11 mouse cellular contexts compared by ENCODE assay signal in genomic region chr3:83865216-83865615, GRCm38 (mm10). TPM values are rescaled to one million over a fixed set of nuclear protein-coding genes. Genes with fewer than 3 reads are reported as not detected.
DNase-seq lines count a peak whose midpoint lies in the region; ATAC-seq and TF ChIP-seq lines count a peak whose summit lies in the region.
"Had no signal": no experiment of that assay in that cellular context is flagged by ENCODE, and none has a peak within 500 bp of the region (broad histone marks: within the 10 kb centered on the region; RNA-seq: fewer than 3 reads in every experiment).

No protein-coding gene starts in this region.

- in situ Hi-C loops in Patski (cut with MboI; ENCODE audit: low pct_unique_long_range_greater_than_20kb), result no loop called here

- no peak overlapping the region for H3K4me3 ChIP-seq in heart, embryonic 10.5 days
- no peak overlapping the region for H3K4me3 ChIP-seq in myocyte
- no peak overlapping the region for H3K4me3 ChIP-seq in forebrain, postnatal 0 days (ENCODE audit: low read depth, low read length)
- H3K4me3 ChIP-seq: forebrain, embryonic 10.5 days; left cerebral cortex, adult 2 months had no signal

- no peak for TF ChIP-seq CTCF in Patski (IDR thresholded peaks at IDR 0.05)
- TF ChIP-seq CTCF in forebrain, postnatal 0 days (IDR thresholded peaks at IDR 0.05; ENCODE audit: low read depth), result no peak

- no peaks in the 10 kb centered on the region for H3K79me2 ChIP-seq in myocyte (ENCODE audit: control insufficient read depth, insufficient read depth)

- POLR2A ChIA-PET in Patski (lab: Charles Lee), result no interaction called here

- no peak overlapping the region for H3K27ac ChIP-seq in heart, embryonic 10.5 days
- H3K27ac ChIP-seq in forebrain, postnatal 0 days (ENCODE audit: low read depth, low read length), result no peak overlapping the region
- H3K27ac ChIP-seq: forebrain, embryonic 10.5 days; left cerebral cortex, adult 2 months had no signal

- CTCF ChIA-PET in Patski (lab: Charles Lee), result interaction anchor here (1.5 kb wide), 1 partner anchor 11 kb away, joined by 5 read pairs; no protein-coding TSS in a partner anchor

- no peak overlapping the region for H3K9ac ChIP-seq in forebrain, postnatal 0 days

- H3K4me2 ChIP-seq in myocyte (ENCODE audit: low read depth), result peak overlapping the region; percentile 5
- H3K4me2 ChIP-seq in forebrain, postnatal 0 days (ENCODE audit: low read depth), result no peak overlapping the region

- peak; percentile 94 for DNase-seq in heart, adult 11 months
- no peak for DNase-seq in heart, embryonic 10.5 days (ENCODE audit: low spot score)
- DNase-seq in Patski (ENCODE audit: low read depth, low spot score), result no peak
- DNase-seq in gastrocnemius, adult 8-10 months (ENCODE audit: low spot score in 2 of 2), result peak; percentile 6 to 21
- DNase-seq in right cerebral cortex, adult 18-20 months, result no peak
- DNase-seq in spleen, postnatal 10 days (ENCODE audit: low spot score in 2 of 2), result no peak
- no peak for DNase-seq in forebrain, postnatal 0 days
- DNase-seq: right cerebral cortex, postnatal 14 days had no signal

- ATAC-seq in Patski, result peak; percentile 74
- ATAC-seq in forebrain, postnatal 0 days, result no peak

- TF ChIP-seq POLR2A in myocyte (IDR thresholded peaks at IDR 0.05; ENCODE audit: insufficient read length, low read depth), result no peak

- H3ac ChIP-seq in myocyte (ENCODE audit: control insufficient read depth, insufficient read length), result no peak overlapping the region

- H3K9me3 ChIP-seq in heart, embryonic 10.5 days, result no peaks in the 10 kb centered on the region
- no peaks in the 10 kb centered on the region for H3K9me3 ChIP-seq in forebrain, postnatal 0 days (ENCODE audit: low read length)
- H3K9me3 ChIP-seq: forebrain, embryonic 10.5 days had no signal

- WGBS in heart, embryonic 10.5 days, result 84% methylated on average over 2 of the region's 2 CpGs
- WGBS in forebrain, postnatal 0 days, result 93% methylated on average over 2 of the region's 2 CpGs

- peaks cover 15% of the 10 kb centered on the region for H3K4me1 ChIP-seq in heart, embryonic 10.5 days
- H3K4me1 ChIP-seq in forebrain, postnatal 0 days (ENCODE audit: insufficient read depth), result no peaks in the 10 kb centered on the region
- H3K4me1 ChIP-seq: forebrain, embryonic 10.5 days had no signal

- no peaks in the 10 kb centered on the region for H3K27me3 ChIP-seq in heart, embryonic 10.5 days (ENCODE audit: insufficient read depth, poor library complexity, severe bottlenecking)
- H3K27me3 ChIP-seq in Patski (no peaks in the 10 kb centered on the region), myocyte (ENCODE audit: control insufficient read depth, insufficient read depth, insufficient read length) (no peaks in the 10 kb centered on the region)
- H3K27me3 ChIP-seq in forebrain, postnatal 0 days (ENCODE audit: insufficient read depth, low read length), result no peaks in the 10 kb centered on the region

- H3K36me3 ChIP-seq in heart, embryonic 10.5 days, result no peaks in the 10 kb centered on the region
- H3K36me3 ChIP-seq in myocyte (ENCODE audit: control insufficient read depth, insufficient read depth), result no peaks in the 10 kb centered on the region
- no peaks in the 10 kb centered on the region for H3K36me3 ChIP-seq in forebrain, postnatal 0 days (ENCODE audit: insufficient read depth)
- H3K36me3 ChIP-seq: forebrain, embryonic 10.5 days had no signal

TF ChIP-seq in myocyte, 11 proteins besides CTCF, POLR2A, EP300 and RAD21:
- TF ChIP-seq REST (IDR thresholded peaks at IDR 0.05; ENCODE audit: insufficient read depth, insufficient read length) (no peak), TCF12 (IDR thresholded peaks at IDR 0.05; ENCODE audit: insufficient read depth, poor library complexity, severe bottlenecking) (no peak), SRF (IDR thresholded peaks at IDR 0.05; ENCODE audit: control insufficient read depth, insufficient read length, low read depth) (no peak), USF1 (IDR thresholded peaks at IDR 0.05; ENCODE audit: low read depth) (no peak), E2F4 (IDR thresholded peaks at IDR 0.05; ENCODE audit: insufficient read depth) (no peak), MYOD1 (IDR thresholded peaks at IDR 0.05; ENCODE audit: control insufficient read depth in 1 of 3, insufficient read length in 2 of 3, low read depth in 2 of 3) (no peak), MAX (IDR thresholded peaks at IDR 0.05; ENCODE audit: low read depth) (no peak), CEBPB (IDR thresholded peaks at IDR 0.05; ENCODE audit: insufficient read depth, poor library complexity, severe bottlenecking) (no peak), TCF3 (IDR thresholded peaks at IDR 0.05; ENCODE audit: insufficient read length, low read depth) (no peak), MYOG (IDR thresholded peaks at IDR 0.05; ENCODE audit: control insufficient read depth in 1 of 3, insufficient read depth in 1 of 3, insufficient read length in 2 of 3, low read depth in 2 of 3) (no peak), POLR2AphosphoS2 (IDR thresholded peaks at IDR 0.05; ENCODE audit: insufficient read length, low read depth) (no peak)
TF ChIP-seq in myocyte: peak in this region for 0.

RNA-seq across cellular contexts. Expression of gene Tlr2, which starts 23.6 kb away (rescaled TPM):
- 1.8 and 1.9 TPM in 2 replicates for polyA plus RNA-seq in heart, embryonic 10.5 days (2016; fragmentation: Nextera tagmentation; extraction: Ambion mirVana)
- polyA plus RNA-seq in Patski (2021) (23.1 TPM), myocyte (2012; fragmentation: generic; extraction: Trizol) (4.5 TPM)
- under 1 TPM; 0.12 to 0.70 (median 0.37) TPM for total RNA-seq in gastrocnemius, adult 8-10 months (2022)
- total RNA-seq in forebrain, postnatal 0 days (2014; rRNA removed), result 1.6 TPM in 2 replicates
- 0.89 and 1.3 TPM in 2 replicates for polyA plus RNA-seq in forebrain, postnatal 0 days (2015; fragmentation: Nextera tagmentation; extraction: Ambion mirVana)

Comparison
In these comparisons a context has a peak if more than half of its experiments do, and no peak if none do; other contexts are left out.
1. DNase-seq: peak in heart, adult 11 months (single experiment) and gastrocnemius, adult 8-10 months (2 of 2); none in heart, embryonic 10.5 days (single experiment), Patski (single experiment), right cerebral cortex, adult 18-20 months (single experiment), spleen, postnatal 10 days (0 of 2) and forebrain, postnatal 0 days (single experiment).